Mouse (Mus musculus) midbrain, embryonic 12.5 days (tissue): ENCODE data around the gene Gm39566. TPM values are rescaled to one million over a fixed set of nuclear protein-coding genes. Genes with fewer than 3 reads are reported as not detected.

Experiments
- ATAC-seq: fragments of 200-750 bp; cut with Nextera tagmentation; 2 replicates; pipeline ENCODE4 v1.8.0; 2017; ENCODE audit warnings: low read depth, moderate TSS enrichment, moderate library complexity; ENCODE audit not compliant: low FRiP score
- H3K27ac ChIP-seq: fragments of 300-500 bp; sonication (generic); replicated peaks from 2 replicates; pipeline ENCODE4 v1.5.1; 2016; ENCODE audit warnings: mild to moderate bottlenecking
- H3K27me3 ChIP-seq: fragments of 300-500 bp; sonication (generic); 2 replicates; pipeline ENCODE4 v1.6.1; 2016; ENCODE audit warnings: mild to moderate bottlenecking
- H3K36me3 ChIP-seq: fragments of 300-500 bp; sonication (generic); 2 replicates; pipeline ENCODE4 v1.6.1; 2016
- H3K4me1 ChIP-seq: fragments of 300-500 bp; sonication (generic); 2 replicates; pipeline ENCODE4 v1.6.1; 2016
- H3K4me2 ChIP-seq: fragments of 300-500 bp; sonication (generic); replicated peaks from 2 replicates; pipeline ENCODE4 v1.6.1; 2016; ENCODE audit warnings: mild to moderate bottlenecking, moderate library complexity
- H3K4me3 ChIP-seq: fragments of 300-500 bp; sonication (generic); 2 replicates; pipeline ENCODE4 v1.5.1; 2016; ENCODE audit warnings: mild to moderate bottlenecking
- H3K9ac ChIP-seq: fragments of 300-500 bp; sonication (generic); replicated peaks from 2 replicates; pipeline ENCODE4 v1.6.1; 2016; ENCODE audit warnings: mild to moderate bottlenecking, moderate library complexity
- H3K9me3 ChIP-seq: fragments of 300-500 bp; sonication (generic); 2 replicates; pipeline ENCODE4 v1.6.1; 2016; ENCODE audit warnings: mild to moderate bottlenecking
- WGBS: fragments of 180-500 bp; shearing (Covaris S2); methylation state at CpG from one replicate; pipeline ENCODE4 v1.1.7; 2016; 5-methylcytosine and 5-hydroxymethylcytosine counted together
- polyA plus RNA-seq: library from polyadenylated mRNA; unstranded; fragments of >200 nt; fragmentation: Nextera tagmentation; extraction: Ambion mirVana; gene quantifications from 2 replicates; pipeline ENCODE4 v1.2.1, GENCODE M21; 2016

Gm39566 gene
- polyA plus RNA-seq, 1 experiment from 2014 or later = not detected

DNA sequence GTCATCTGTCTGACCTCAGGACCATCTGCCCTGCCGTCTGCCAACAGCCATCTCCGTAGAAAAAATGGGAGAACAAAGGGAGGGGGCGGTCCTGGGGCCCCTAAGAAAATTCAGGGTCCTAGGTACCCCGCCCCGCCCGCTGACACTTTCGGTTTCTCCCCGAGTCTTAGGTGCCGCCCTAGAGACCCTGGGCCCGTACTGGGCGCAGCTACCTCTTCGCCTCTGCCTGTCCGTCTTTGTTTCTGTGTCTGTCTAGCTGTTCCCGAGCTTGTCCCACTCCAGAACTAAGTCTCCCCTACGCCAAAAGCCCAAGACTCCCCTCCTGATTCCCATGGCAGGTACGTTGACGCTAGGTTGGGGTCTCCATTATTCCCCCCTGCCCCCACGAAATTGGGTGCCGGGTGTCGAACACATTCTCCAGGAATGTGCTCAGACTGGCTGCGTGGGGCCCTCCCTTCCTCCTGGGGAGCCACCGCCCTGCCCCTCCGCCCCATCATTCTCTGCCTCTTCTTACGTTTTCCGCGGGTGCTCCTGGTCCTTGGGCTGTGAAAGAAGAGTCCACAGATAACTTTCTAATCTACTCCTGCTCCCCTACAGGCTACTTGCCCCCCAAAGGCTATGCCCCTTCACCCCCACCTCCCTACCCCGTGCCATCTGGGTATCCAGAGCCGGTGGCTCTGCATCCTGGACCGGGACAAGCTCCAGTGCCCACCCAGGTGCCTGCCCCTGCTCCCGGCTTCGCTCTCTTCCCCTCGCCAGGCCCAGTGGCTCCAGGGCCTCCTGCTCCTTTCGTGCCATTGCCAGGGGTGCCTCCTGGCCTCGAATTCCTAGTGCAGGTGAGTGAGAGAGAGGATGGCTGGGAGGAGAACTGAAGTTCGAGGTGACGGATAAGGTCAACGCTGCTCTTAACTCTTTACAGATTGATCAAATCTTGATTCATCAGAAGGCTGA is 31.9 kb upstream of the Gm39566 start:
- H3K4me1 ChIP-seq = peaks cover 32% of the 10 kb centered on the region
- ATAC-seq = peak; percentile 35
- H3K9ac ChIP-seq = peak overlapping the region; percentile 84
- H3K36me3 ChIP-seq = peaks cover 43% of the 10 kb centered on the region
- H3K27ac ChIP-seq = peak overlapping the region; percentile 95
- peak overlapping the region; percentile 70 for H3K4me2 ChIP-seq
- no peaks in the 10 kb centered on the region for H3K9me3 ChIP-seq
- H3K4me3 ChIP-seq = peak overlapping the region; percentile 75
- no peaks in the 10 kb centered on the region for H3K27me3 ChIP-seq
- WGBS = 13% methylated on average over 36 of the region's 37 CpGs

DNA sequence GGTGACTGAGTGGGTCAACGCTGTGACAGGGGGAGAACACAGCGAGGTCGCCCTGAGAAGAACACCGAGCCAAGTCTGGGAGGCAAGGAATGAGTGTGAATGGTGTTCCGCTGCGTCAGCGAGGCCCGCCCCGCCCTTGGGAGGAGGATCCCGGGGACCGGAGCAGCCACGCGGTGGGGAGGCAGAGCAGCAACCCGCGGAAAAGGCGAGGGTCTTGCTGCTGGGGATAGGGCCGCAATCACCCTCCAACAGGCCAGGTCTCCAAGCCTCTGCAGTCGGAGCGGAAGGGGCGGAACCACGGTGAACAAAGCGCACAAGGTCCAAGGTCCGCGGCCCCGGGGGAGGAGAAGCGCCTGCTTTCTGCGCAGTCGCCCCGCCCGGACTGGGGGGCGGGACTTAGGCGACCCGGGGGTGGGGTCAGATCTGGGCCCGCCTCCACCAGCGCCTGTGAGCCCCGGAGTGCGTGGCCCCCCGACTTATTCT is 31.1 kb upstream of the Gm39566 start, which contains the start of gene Plscr3:
Gene Plscr3, plus strand, starts transcription at position 179 of the 483 bp plus-strand sequence.
- peak within 1 kb of the TSS; percentile 95 for H3K27ac ChIP-seq
- peak; percentile 94 for ATAC-seq
- peaks cover 32% of the 10 kb centered on the region for H3K4me1 ChIP-seq
- H3K27me3 ChIP-seq = no peaks in the 10 kb centered on the region
- H3K4me3 ChIP-seq = peak within 1 kb of the TSS; percentile 75
- H3K4me2 ChIP-seq = peak within 1 kb of the TSS; percentile 70
- H3K36me3 ChIP-seq = peaks cover 35% of the 10 kb centered on the region
- H3K9ac ChIP-seq = peak within 1 kb of the TSS; percentile 84
- WGBS = 1% methylated on average over 33 of the region's 38 CpGs
- H3K9me3 ChIP-seq = no peaks in the 10 kb centered on the region

DNA sequence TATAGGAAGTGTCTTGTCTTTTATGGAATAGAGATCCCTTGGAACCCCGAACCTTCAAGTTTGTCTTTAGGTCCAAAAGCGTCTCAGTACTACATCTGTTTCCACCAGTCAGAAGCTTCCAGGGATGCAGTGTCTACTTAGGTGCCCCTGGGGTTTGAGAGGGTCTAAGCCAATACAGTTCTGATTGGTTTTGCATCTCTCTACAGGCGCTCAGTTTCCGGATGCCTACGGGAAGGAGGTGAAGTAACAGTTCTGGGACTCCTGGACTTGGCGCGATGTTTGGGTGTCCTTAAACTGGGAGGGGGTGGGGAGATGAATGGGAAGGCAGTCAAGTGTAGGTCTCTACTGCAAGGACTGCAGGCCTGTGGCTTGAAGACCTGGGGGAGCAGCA is 23.6 kb upstream of the Gm39566 start:
- H3K9me3 ChIP-seq = no peaks in the 10 kb centered on the region
- H3K4me3 ChIP-seq = peak overlapping the region; percentile 82
- peak overlapping the region; percentile 60 for H3K9ac ChIP-seq
- peaks cover 3% of the 10 kb centered on the region for H3K27me3 ChIP-seq
- peak overlapping the region; percentile 96 for H3K4me2 ChIP-seq
- 0% methylated on average over 7 of the region's 7 CpGs for WGBS
- H3K27ac ChIP-seq = peak overlapping the region; percentile 93
- H3K4me1 ChIP-seq = peaks cover 40% of the 10 kb centered on the region
- ATAC-seq = peak; percentile 3; the same call in 1 of the 2 replicates
- H3K36me3 ChIP-seq = peaks cover 3% of the 10 kb centered on the region

DNA sequence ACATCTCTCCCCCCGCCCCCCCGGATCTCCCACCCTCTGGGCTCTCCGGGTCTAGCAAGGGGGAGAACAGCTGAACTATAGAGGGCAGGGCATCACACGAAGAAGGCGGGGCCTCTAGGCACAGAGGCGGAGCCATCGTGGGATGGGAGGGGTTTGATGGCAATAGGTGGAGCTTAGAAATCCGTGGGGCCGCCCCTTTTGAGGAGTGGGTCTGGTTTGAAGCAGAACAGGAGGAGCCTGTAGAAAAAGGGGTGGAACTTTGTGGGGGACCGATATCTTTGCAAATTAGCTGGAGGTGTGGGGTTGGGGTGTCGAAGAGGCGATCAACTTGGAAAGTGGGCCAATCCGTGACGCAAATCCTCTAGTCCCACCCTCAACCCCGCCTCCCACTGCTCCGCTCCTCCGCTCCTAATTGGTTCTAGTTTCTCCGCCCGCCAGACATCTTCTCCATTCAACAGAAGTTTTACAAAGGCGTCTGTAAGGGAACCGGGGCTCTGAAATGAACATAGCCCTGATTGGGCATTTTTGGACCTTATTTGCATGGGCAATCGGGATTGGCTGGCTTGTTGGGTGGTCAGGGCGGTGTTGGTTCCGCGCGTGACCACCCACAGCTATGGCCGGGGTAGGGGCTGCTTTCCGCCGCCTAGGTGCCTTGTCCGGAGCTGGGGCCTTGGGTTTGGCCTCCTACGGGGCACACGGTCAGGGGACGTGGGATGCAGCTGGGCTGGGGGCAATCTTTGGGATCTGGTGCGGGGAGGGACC is 23.0 kb upstream of the Gm39566 start, which contains the start of gene Tmem256:
Gene Tmem256, plus strand, starts transcription at position 563 of the 762 bp plus-strand sequence.
- H3K9ac ChIP-seq = peak within 1 kb of the TSS; percentile 86
- peaks cover 42% of the 10 kb centered on the region for H3K4me1 ChIP-seq
- peaks cover 9% of the 10 kb centered on the region for H3K27me3 ChIP-seq
- H3K36me3 ChIP-seq = peaks cover 9% of the 10 kb centered on the region
- peak; percentile 86 for ATAC-seq
- WGBS = under 1% methylated on average over 34 of the region's 34 CpGs
- H3K9me3 ChIP-seq = no peaks in the 10 kb centered on the region
- H3K27ac ChIP-seq = peak within 1 kb of the TSS; percentile 93
- H3K4me3 ChIP-seq = peak within 1 kb of the TSS; percentile 82
- peak within 1 kb of the TSS; percentile 96 for H3K4me2 ChIP-seq

DNA sequence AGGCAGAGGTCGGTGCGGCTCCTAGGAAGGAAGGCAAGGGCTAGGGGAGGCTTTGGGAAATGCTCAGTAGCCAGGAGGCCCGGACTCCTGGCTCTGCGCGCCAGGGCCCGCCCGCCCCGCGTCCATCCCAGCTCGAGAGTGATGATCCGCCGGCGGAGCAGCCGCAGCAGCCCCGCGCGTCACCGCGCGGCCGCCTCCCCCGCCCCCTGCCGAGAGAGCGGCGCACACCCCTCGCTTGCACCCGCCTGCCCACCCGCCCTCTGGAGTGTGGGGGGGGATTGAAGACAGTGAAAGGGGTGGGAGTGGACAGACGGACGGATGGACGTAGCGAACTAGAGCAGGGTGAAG is 22.5 kb upstream of the Gm39566 start, which contains the start of gene Nlgn2:
Gene Nlgn2, minus strand, starts transcription at position 181 of the 348 bp plus-strand sequence.
- peaks cover 15% of the 10 kb centered on the region for H3K36me3 ChIP-seq
- peaks cover 42% of the 10 kb centered on the region for H3K4me1 ChIP-seq
- H3K4me3 ChIP-seq = peak within 1 kb of the TSS; percentile 82
- peak within 1 kb of the TSS; percentile 93 for H3K27ac ChIP-seq
- ATAC-seq = peak; percentile 55
- under 1% methylated on average over 32 of the region's 32 CpGs for WGBS
- H3K9ac ChIP-seq = peak within 1 kb of the TSS; percentile 86
- peak within 1 kb of the TSS; percentile 96 for H3K4me2 ChIP-seq
- peaks cover 9% of the 10 kb centered on the region for H3K27me3 ChIP-seq
- H3K9me3 ChIP-seq = no peaks in the 10 kb centered on the region

DNA sequence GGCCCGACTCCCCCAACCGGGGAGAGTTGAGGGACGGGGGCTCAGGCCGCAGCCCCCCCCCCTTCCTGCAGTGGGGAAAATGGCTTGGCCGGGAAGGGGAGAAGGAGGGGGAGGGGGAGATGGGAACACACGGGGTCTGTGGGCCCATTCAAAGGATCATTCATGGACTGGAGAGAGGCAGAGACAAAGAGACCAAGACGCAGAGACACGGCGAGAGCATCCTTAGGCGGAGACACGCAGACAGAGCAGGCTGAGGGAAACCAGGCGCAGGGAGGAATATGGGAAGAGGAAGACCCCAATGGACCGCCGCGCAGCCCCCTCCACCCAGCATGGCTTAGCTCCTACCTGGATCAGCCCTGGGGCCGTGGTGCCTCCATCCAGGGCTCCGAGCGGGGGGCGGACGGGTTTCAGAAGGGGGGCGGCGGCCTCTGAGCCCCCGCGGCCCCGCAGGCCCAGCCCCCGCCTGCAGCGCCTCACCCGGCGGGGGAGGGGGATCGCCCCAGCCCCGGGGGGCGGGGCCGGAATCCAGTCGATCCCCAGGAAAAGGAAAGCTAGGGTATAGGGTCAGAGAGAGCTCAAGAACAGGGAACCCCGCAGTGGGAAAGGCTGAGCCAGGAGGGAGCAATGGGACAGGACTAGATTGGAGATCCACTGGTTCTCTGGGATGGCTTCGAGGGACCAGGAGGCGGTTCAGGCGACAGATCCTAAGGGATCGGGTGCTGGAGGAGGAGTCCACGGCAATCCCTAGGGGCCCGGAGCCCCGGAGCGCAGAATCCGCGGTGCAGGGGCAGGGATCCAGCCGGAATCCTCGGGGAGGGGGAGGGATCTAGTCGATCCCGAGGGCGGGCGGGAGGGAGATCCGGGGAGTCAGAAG is 21.8 kb upstream of the Gm39566 start:
- WGBS = 1% methylated on average over 51 of the region's 52 CpGs
- Histone ChIP-seq H3K27me3 (peaks cover 9% of the 10 kb centered on the region), H3K4me2 (peak overlapping the region; percentile 96), H3K9me3 (no peaks in the 10 kb centered on the region), H3K4me3 (peak overlapping the region; percentile 82), H3K36me3 (peaks cover 21% of the 10 kb centered on the region), H3K9ac (peak overlapping the region; percentile 86), H3K27ac (peak overlapping the region; percentile 93), H3K4me1 (peaks cover 46% of the 10 kb centered on the region)
- 0 out of 2 replicates have a peak, but pooled peaks have one; percentile 2 for ATAC-seq

DNA sequence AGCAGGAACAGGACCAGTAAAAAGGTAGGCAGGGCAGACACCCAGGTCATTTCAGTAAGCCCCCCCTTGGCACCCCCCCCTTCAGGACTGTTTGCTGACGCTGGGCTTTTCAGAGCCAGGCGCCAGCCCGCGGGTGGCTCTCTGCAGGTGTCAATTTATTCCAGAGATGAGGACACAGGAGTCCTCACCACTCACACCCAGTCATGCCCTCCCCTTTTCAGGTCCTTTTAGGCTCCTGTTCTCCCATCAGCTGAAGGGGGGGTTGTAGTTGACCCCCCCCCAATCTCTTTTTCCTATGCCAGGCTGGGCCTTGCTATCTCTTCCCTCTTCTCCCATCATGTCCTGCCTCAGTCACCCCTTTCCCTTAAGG is 20.9 kb upstream of the Gm39566 start:
- Histone ChIP-seq H3K4me3 (peak overlapping the region; percentile 82), H3K36me3 (peaks cover 31% of the 10 kb centered on the region), H3K9me3 (no peaks in the 10 kb centered on the region), H3K4me1 (peaks cover 47% of the 10 kb centered on the region), H3K27me3 (peaks cover 9% of the 10 kb centered on the region), H3K9ac (peak overlapping the region; percentile 86), H3K4me2 (peak overlapping the region; percentile 96), H3K27ac (peak overlapping the region; percentile 93)
- WGBS = 11% methylated on average over 4 of the region's 4 CpGs
- no peak for ATAC-seq

DNA sequence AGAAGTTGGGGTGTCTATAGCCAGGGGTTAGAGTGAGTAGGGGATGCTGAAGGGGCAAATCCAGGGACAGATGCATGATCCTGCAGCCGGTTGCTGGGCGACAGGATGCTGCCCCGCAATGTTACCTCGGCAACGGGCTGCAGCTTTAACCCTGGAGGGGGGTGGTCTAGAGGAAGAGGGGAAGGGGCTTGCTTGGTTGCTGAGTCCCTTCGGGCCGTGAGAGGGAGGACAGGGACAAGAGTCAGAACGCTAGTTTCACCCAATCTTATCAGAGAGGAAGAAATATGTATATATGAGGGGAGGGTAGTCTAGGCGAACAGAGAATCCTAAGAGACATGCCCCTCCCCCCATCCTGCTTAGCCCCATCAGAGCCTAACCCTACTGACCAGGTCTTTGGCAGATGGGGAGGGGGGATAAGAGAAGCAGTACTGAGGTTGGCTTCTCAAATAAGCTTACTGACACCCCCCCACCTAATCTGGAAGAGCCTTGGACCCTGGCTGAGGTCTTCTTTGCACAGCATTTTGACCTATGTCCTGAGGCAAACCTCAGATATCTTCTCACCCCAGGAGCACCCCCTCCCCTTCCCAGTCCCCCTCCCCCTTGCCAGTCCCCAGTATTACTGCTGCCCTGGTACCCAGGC is 20.3 kb upstream of the Gm39566 start:
- Histone ChIP-seq H3K9ac (peak overlapping the region; percentile 86), H3K36me3 (peaks cover 35% of the 10 kb centered on the region), H3K9me3 (no peaks in the 10 kb centered on the region), H3K27ac (peak overlapping the region; percentile 93), H3K4me2 (peak overlapping the region; percentile 96), H3K4me3 (peak overlapping the region; percentile 82), H3K4me1 (peaks cover 47% of the 10 kb centered on the region), H3K27me3 (peaks cover 9% of the 10 kb centered on the region)
- under 1% methylated on average over 9 of the region's 9 CpGs for WGBS
- no peak for ATAC-seq

DNA sequence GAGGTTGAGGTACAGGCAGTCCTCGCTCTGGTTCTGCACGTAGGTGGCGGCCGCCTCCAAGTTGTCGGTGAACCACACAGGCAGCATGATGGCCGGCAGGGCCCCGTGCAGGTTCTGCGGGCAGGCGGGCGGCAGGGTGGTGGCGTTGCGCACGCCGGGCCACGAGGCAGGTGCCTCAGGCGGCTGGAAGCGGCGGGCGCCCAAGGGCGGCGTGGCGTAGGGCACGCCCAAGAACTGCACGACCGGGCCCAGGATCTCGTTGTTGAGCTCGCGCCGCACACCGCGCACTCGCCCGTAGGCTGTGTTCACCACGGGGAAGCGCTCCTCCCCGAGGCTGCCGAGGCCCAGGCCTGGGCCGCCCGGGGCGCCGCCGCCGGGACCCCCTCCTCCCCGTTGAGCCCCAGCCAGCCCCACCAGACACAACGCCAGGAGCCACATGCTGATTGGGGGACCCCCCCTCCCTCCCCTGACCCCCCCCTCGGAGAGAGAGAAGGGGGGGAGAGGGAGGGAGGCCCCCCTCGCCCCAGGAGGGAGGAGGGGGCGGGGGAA is 19.0 kb upstream of the Gm39566 start:
- no peak for ATAC-seq
- peak overlapping the region; percentile 44 for H3K27ac ChIP-seq

DNA sequence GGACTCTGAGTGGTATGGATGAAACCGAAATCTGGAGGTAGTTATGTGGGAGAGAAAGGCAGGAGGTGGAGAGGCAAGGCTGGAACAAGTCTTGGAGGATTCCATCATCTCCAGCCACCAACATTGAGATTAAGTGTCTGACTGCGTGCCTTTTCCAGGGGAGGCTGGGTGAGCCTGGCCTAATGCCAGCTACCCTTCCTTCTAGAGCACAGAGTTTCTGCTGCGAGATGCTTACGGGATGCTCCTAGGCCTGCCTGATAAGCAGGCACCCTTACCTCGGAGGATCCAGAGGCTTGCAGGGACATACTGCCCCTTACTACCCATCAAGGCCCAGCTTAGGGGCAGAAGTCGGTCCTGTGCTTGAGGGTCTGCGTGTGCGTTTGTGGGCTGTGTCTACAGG is 18.5 kb upstream of the Gm39566 start:
- peaks cover 44% of the 10 kb centered on the region for H3K4me1 ChIP-seq
- ATAC-seq = no peak
- peak overlapping the region; percentile 44; the same call in 1 of the 2 replicates for H3K27ac ChIP-seq

More for the DNA sequence above, 19.0 kb upstream of the Gm39566 start:
- H3K9ac ChIP-seq = peak overlapping the region; percentile 86
- H3K4me1 ChIP-seq = peaks cover 47% of the 10 kb centered on the region
- peaks cover 9% of the 10 kb centered on the region for H3K27me3 ChIP-seq
- WGBS = 12% methylated on average over 35 of the region's 48 CpGs
- peak overlapping the region; percentile 96 for H3K4me2 ChIP-seq
- H3K9me3 ChIP-seq = no peaks in the 10 kb centered on the region
- peak overlapping the region; percentile 82 for H3K4me3 ChIP-seq
- H3K36me3 ChIP-seq = peaks cover 43% of the 10 kb centered on the region

More for the DNA sequence above, 18.5 kb upstream of the Gm39566 start:
- H3K27me3 ChIP-seq = peaks cover 9% of the 10 kb centered on the region
- peak overlapping the region; percentile 82 for H3K4me3 ChIP-seq
- WGBS = 60% methylated on average over 8 of the region's 8 CpGs
- peaks cover 48% of the 10 kb centered on the region for H3K36me3 ChIP-seq
- peak overlapping the region; percentile 96 for H3K4me2 ChIP-seq
- peak overlapping the region; percentile 86 for H3K9ac ChIP-seq
- no peaks in the 10 kb centered on the region for H3K9me3 ChIP-seq
